Mouse (Mus musculus): ENCODE results near the gene Map2k5. TPM values are rescaled to one million over a fixed set of nuclear protein-coding genes. Genes with fewer than 3 reads are reported as not detected.

Gene Map2k5
- polyA plus RNA-seq, 1 experiment from 2014 or later: 30.7 TPM

DNA sequence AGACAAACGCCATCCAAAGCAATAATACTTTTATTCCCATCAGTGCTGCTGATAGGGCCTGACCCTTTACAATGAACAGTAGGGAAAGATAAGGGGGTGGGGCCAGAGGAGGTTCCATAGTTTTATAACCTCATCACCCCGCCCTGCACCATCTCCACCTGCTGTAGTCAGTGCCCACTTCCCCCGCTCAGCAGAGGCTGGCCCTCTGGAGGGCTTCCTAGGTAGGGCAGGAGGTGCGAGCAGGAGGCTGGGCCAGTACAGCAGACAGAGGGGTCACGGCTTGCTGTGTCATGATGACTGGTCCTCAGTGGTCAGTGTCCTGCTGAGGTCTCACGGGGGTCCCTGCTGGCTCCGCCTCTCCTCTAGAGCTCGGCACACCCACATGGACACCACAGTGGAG, 213.9 kb downstream of the Map2k5 start:
- Histone ChIP-seq H3K36me3 (ENCODE audit: control insufficient read depth, insufficient read depth, low read length) (peaks cover 3% of the 10 kb centered on the region; the same call in 1 of the 2 replicates), H3K27me3 (ENCODE audit: control insufficient read depth, insufficient read depth, low read length) (peaks cover 19% of the 10 kb centered on the region), H3K4me2 (no peak overlapping the region), H3K27ac (ENCODE audit: low read depth, low read length) (no peak overlapping the region), H3K4me3 (ENCODE audit: low read depth, low read length) (no peak overlapping the region), H3K9me3 (replicated peaks; ENCODE audit: control insufficient read depth, low read length) (no peaks in the 10 kb centered on the region), H3K9ac (ENCODE audit: low read depth, low read length) (no peak overlapping the region), H3K4me1 (ENCODE audit: control insufficient read depth, insufficient read depth, low read length) (peaks cover 10% of the 10 kb centered on the region)
- no peak for ATAC-seq (replicated peaks; ENCODE audit: insufficient number of reproducible peaks, low FRiP score, low TSS enrichment)
- WGBS (ENCODE audit: insufficient replicate concordance): 68% methylated on average over 8 of the region's 8 CpGs

DNA sequence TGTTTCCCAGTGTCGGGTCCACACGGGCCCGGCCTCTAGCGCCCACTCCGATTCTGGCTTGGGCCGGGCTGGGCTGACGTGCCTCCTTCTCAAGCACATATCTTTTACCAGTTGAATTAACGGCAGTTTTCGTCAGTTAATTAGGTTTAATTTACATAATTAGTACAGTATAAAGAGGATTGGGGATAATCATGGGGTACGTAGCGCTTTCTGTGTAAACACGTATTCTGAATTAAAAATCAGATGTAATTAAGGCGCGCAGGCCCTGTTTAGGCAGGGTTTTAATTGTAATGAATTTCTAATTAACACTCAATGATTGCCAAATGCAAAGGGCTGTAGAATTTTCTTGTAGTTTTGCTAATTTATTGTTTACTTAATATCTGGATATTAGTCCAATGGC, 225.8 kb downstream of the Map2k5 start:
- H3K9ac ChIP-seq (ENCODE audit: low read depth, low read length): no peak overlapping the region
- H3K27me3 ChIP-seq (ENCODE audit: control insufficient read depth, insufficient read depth, low read length): peaks cover 80% of the 10 kb centered on the region
- ATAC-seq (replicated peaks; ENCODE audit: insufficient number of reproducible peaks, low FRiP score, low TSS enrichment): no peak
- peaks cover 3% of the 10 kb centered on the region; the same call in 1 of the 2 replicates for H3K9me3 ChIP-seq (replicated peaks; ENCODE audit: control insufficient read depth, low read length)
- WGBS (ENCODE audit: insufficient replicate concordance): 27% methylated on average over 14 of the region's 14 CpGs
- no peaks in the 10 kb centered on the region for H3K36me3 ChIP-seq (ENCODE audit: control insufficient read depth, insufficient read depth, low read length)
- no peak overlapping the region for H3K4me2 ChIP-seq
- H3K27ac ChIP-seq (ENCODE audit: low read depth, low read length): no peak overlapping the region
- peaks cover 10% of the 10 kb centered on the region; the same call in 1 of the 2 replicates for H3K4me1 ChIP-seq (ENCODE audit: control insufficient read depth, insufficient read depth, low read length)
- H3K4me3 ChIP-seq (ENCODE audit: low read depth, low read length): no peak overlapping the region

DNA sequence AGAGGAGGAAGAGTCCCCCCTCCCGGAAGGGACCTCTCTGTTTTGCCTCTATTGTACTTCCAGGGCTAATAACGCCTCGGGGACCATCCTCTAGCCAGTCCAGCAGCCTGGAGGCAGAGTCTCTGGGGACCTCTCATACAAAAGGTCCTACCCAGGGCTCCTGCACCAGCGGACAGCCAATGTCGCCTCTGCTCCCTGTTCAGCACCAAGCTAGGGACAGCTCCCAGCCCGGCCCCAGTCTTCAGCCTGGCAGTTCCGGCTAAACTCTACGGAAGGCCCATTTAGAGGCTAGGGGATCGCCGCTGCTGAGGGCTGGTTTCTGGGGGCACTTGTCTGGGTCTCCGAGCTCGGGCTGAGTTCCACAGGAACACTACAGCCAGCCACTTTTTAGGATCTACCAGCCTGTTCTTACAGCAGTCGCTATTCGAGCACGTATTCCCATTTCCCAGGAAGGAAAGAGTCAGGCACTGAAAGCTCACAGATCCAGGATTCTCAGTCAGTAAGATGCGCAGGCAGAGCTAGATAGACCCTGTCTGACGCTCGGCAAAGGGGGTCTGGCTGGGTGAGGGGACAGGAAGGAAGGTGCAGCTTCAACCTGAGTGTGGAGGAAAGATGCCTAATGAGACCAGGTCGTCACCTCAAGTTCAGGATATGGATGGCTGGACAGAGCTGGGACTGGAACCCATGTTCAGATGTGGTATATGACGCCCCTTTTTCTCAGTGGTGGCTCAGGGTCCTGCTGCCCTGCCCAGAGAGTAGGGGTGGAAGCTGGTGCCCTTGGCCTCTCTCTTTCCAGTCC, 226.4 kb downstream of the Map2k5 start:
- no peak for ATAC-seq (replicated peaks; ENCODE audit: insufficient number of reproducible peaks, low FRiP score, low TSS enrichment)
- Histone ChIP-seq H3K9me3 (replicated peaks; ENCODE audit: control insufficient read depth, low read length) (peaks cover 3% of the 10 kb centered on the region; the same call in 1 of the 2 replicates), H3K36me3 (ENCODE audit: control insufficient read depth, insufficient read depth, low read length) (no peaks in the 10 kb centered on the region), H3K9ac (ENCODE audit: low read depth, low read length) (no peak overlapping the region), H3K4me1 (ENCODE audit: control insufficient read depth, insufficient read depth, low read length) (peaks cover 13% of the 10 kb centered on the region; the same call in 1 of the 2 replicates), H3K4me3 (ENCODE audit: low read depth, low read length) (0 out of 2 replicates have a peak overlapping the region, but pooled peaks have one; percentile 4), H3K27ac (ENCODE audit: low read depth, low read length) (no peak overlapping the region), H3K27me3 (ENCODE audit: control insufficient read depth, insufficient read depth, low read length) (peaks cover 84% of the 10 kb centered on the region), H3K4me2 (peak overlapping the region; percentile 36)
- WGBS (ENCODE audit: insufficient replicate concordance): 1% methylated on average over 20 of the region's 20 CpGs

DNA sequence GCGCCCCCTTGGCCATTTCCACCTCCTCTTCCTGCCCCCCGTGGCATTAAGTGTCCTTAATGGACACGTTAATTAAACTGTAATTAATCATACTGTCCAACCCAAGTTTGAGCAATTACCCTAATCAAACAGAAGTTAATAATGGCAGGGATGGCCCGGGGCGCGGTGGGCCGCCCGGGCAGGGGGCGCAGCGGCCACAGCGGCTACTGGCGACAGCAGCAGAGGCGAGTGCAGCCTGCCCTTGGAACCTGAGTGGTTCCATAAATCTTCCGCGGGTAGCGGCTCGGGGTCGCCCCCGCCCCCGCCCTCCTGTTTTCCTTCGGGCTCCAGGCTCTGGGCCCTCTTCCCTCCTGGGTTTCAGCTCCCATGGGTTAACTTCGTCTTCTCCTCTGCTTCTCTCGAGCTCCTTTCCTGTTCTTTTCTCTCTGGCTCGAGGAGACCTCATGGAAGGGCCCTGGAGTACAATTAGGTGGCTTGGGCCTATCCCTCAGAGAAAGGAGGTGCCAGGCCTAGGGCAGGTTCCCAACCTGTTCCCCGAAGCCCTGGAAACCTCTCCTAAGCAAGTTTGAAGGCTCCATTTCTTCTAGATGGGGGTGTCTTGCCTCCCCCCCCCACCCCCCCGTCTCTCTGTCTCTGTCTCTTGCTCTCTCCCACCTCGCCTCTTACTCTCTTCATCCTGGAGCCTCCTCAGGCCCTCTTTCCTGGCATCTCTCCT, 227.5 kb downstream of the Map2k5 start:
- no peak for ATAC-seq (replicated peaks; ENCODE audit: insufficient number of reproducible peaks, low FRiP score, low TSS enrichment)
- Histone ChIP-seq H3K4me2 (no peak overlapping the region), H3K27me3 (ENCODE audit: control insufficient read depth, insufficient read depth, low read length) (peaks cover 95% of the 10 kb centered on the region), H3K4me1 (ENCODE audit: control insufficient read depth, insufficient read depth, low read length) (peaks cover 17% of the 10 kb centered on the region; the same call in 1 of the 2 replicates), H3K9ac (ENCODE audit: low read depth, low read length) (no peak overlapping the region), H3K27ac (ENCODE audit: low read depth, low read length) (no peak overlapping the region), H3K9me3 (replicated peaks; ENCODE audit: control insufficient read depth, low read length) (peaks cover 3% of the 10 kb centered on the region; the same call in 1 of the 2 replicates), H3K36me3 (ENCODE audit: control insufficient read depth, insufficient read depth, low read length) (no peaks in the 10 kb centered on the region), H3K4me3 (ENCODE audit: low read depth, low read length) (no peak overlapping the region)
- WGBS (ENCODE audit: insufficient replicate concordance): 2% methylated on average over 27 of the region's 27 CpGs

DNA sequence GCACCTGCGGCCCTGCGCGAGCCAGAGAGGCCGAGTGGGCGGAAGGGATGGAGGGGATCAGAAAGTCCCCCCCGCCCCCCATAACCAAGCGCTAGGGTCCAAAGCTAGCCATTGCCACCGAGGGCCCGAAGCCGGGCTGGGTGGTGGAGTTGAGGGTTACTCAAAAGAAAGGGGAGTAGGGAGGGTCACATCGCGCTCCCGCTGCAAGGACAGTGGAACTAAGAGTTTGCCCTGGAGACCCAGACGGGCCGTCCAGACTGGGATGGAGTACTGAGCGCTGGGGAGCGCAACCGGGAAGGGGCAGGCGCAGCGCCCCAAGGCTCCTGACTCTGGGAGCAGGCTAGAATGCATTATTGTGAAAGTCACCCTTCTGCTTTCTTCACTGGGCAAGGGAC, 228.3 kb downstream of the Map2k5 start:
- under 1% methylated on average over 20 of the region's 20 CpGs for WGBS (ENCODE audit: insufficient replicate concordance)
- Histone ChIP-seq H3K36me3 (ENCODE audit: control insufficient read depth, insufficient read depth, low read length) (no peaks in the 10 kb centered on the region), H3K27me3 (ENCODE audit: control insufficient read depth, insufficient read depth, low read length) (peaks cover 97% of the 10 kb centered on the region), H3K4me2 (peak overlapping the region; percentile 76), H3K9ac (ENCODE audit: low read depth, low read length) (no peak overlapping the region), H3K4me1 (ENCODE audit: control insufficient read depth, insufficient read depth, low read length) (peaks cover 17% of the 10 kb centered on the region; the same call in 1 of the 2 replicates), H3K4me3 (ENCODE audit: low read depth, low read length) (peak overlapping the region; percentile 48), H3K9me3 (replicated peaks; ENCODE audit: control insufficient read depth, low read length) (peaks cover 3% of the 10 kb centered on the region; the same call in 1 of the 2 replicates), H3K27ac (ENCODE audit: low read depth, low read length) (no peak overlapping the region)
- ATAC-seq (replicated peaks; ENCODE audit: insufficient number of reproducible peaks, low FRiP score, low TSS enrichment): no peak

DNA sequence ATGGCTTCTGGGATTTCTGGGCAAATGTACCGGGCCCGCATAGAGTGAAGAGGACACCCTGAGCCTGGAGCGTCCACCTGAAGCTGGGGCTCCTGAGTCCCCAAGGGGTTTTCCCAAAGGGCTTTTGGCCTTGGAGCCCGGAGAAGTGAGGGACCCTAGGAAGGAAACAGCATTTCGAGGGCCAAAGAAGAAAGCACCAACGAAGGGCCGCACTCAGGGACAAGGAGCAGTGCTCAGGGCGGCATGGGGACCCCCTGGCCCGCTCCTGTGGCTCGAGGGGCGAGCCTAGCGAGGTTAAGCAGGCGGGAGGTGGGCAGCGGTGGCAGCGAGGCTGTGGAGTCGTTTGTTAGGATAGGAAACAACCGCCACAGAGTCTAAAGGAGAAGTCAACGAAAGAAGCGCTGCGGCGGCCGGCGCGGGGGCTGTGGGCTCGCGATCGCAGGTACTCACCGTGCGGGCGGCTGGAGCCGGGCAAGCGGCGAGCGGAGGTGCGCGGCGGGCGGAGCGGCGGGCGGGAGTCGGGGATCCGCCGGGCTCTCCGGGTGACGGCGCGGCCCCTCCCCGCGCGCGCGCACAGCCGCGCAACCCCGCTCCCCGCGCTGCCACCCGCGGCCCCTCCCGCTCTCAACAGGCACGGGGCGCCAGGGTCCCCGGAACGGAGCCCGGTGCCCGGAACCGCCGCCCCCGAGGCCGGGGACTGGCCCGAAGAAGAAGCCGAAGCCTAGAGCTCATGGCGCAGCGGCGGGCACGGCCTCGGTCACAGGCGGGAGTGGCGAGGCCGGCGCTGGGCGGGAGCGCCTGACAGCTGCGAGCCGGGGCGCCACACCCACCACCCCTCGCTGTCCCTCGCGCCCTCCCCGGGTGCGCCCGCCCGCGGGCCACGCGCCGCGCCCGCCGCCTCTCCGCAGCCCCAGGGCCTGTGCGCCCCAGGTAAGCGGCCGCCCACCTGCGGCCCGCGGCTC, 229.0 kb downstream of the Map2k5 start, which contains the start of gene Skor1:
Gene Skor1 (minus strand): TSS at position 552 of the 962 bp plus-strand sequence.
- Histone ChIP-seq H3K4me3 (ENCODE audit: low read depth, low read length) (peak within 1 kb of the TSS; percentile 48), H3K36me3 (ENCODE audit: control insufficient read depth, insufficient read depth, low read length) (no peaks in the 10 kb centered on the region), H3K9ac (ENCODE audit: low read depth, low read length) (no peak within 1 kb of the TSS), H3K27me3 (ENCODE audit: control insufficient read depth, insufficient read depth, low read length) (peaks cover 100% of the 10 kb centered on the region), H3K9me3 (replicated peaks; ENCODE audit: control insufficient read depth, low read length) (peaks cover 3% of the 10 kb centered on the region; the same call in 1 of the 2 replicates), H3K27ac (ENCODE audit: low read depth, low read length) (no peak within 1 kb of the TSS), H3K4me1 (ENCODE audit: control insufficient read depth, insufficient read depth, low read length) (peaks cover 19% of the 10 kb centered on the region; the same call in 1 of the 2 replicates), H3K4me2 (peak within 1 kb of the TSS; percentile 76)
- 1% methylated on average over 86 of the region's 108 CpGs for WGBS (ENCODE audit: insufficient replicate concordance)
- ATAC-seq (replicated peaks; ENCODE audit: insufficient number of reproducible peaks, low FRiP score, low TSS enrichment): no peak

DNA sequence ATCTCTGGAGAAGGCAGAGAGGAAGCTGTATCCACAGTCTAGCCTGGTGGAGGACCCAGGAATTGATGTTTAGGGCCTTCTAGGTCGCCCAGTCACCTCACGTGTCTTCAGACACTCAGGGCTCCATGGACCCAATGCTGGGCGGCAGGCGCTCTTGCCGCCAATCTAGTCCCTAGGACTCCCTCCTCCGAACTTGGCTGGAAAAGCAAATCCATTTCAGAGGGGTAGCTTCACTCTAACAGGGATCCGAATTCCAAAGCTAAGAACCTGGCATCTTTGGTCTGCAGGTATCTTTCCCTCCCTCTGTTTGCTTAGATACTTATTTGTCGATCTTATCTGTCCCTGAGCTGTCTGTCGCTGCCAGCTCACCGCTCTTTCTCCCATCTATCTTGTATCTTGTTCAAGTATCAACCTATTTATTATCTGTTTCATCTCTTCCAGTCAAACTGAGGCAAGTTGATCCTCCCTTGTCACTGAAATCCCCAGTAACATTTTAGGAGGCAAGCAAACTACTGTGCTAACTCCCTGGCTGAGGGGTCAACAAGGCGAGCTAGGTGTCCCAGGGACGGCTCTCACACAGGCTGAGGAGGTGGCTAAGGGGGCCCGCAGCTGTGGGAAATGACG, 229.8 kb downstream of the Map2k5 start:
- 2% methylated on average over 14 of the region's 14 CpGs for WGBS (ENCODE audit: insufficient replicate concordance)
- Histone ChIP-seq H3K27ac (ENCODE audit: low read depth, low read length) (no peak overlapping the region), H3K27me3 (ENCODE audit: control insufficient read depth, insufficient read depth, low read length) (peaks cover 100% of the 10 kb centered on the region), H3K9me3 (replicated peaks; ENCODE audit: control insufficient read depth, low read length) (no peaks in the 10 kb centered on the region; the same call in 1 of the 2 replicates), H3K4me1 (ENCODE audit: control insufficient read depth, insufficient read depth, low read length) (peaks cover 25% of the 10 kb centered on the region), H3K4me3 (ENCODE audit: low read depth, low read length) (no peak overlapping the region), H3K36me3 (ENCODE audit: control insufficient read depth, insufficient read depth, low read length) (no peaks in the 10 kb centered on the region), H3K4me2 (no peak overlapping the region), H3K9ac (ENCODE audit: low read depth, low read length) (no peak overlapping the region)
- no peak for ATAC-seq (replicated peaks; ENCODE audit: insufficient number of reproducible peaks, low FRiP score, low TSS enrichment)
